Mouse (Mus musculus): Measurements from ENCODE around the gene Lekr1.
A peak's percentile ranks its signal among the peaks of the same experiment; 100 is the strongest.
"Not testable (repeated sequence)": the region's sequence is repeated elsewhere in the genome, so short reads cannot be mapped to it uniquely, and the experiment has no call there.

- not testable (repeated sequence) for TF ChIP-seq CTCF (IDR thresholded peaks at IDR 0.05; ENCODE audit: control insufficient read depth, insufficient read depth, insufficient read length); MAX (IDR thresholded peaks at IDR 0.05); USF1 (IDR thresholded peaks at IDR 0.05; ENCODE audit: low read depth); MYOD1 (IDR thresholded peaks at IDR 0.05; ENCODE audit: control insufficient read depth, insufficient read length, low read depth)
- TF ChIP-seq CEBPB (IDR thresholded peaks at IDR 0.05; ENCODE audit: low read depth), result peak; percentile 87
Measured at GRCm38 (mm10) chr3:65769666-65770065, 103.6 kb downstream of the Lekr1 start.

Measured in C2C12 (cell line).